Mouse (Mus musculus) gastrocnemius, postnatal 25 days (tissue): Measurements from ENCODE around the gene H2-DMa. TPM values are rescaled to one million over a fixed set of nuclear protein-coding genes. Genes with fewer than 3 reads are reported as not detected.

Experiments
- DNase-seq: peaks from one replicate; pipeline ENCODE4 v3.0.0; 2022
- long read RNA-seq, 2 experiments: library from polyadenylated mRNA; stranded (forward); transcript quantifications; one replicate each; pipeline ENCODE4 v2.0.0; 2021
- total RNA-seq, 2 experiments: library from RNA; stranded (reverse); gene quantifications; 1 replicate in 1 of 2; 2 replicates in 1 of 2; pipeline ENCODE4 v1.2.3; 2021

H2-DMa gene
- 1 to 10 TPM; 2.8 to 3.1 TPM for total RNA-seq
- long read RNA-seq, experiment 1, partial matches to known transcripts = 1 of 3 reads
- long read RNA-seq, experiment 1, other reads (novel, unspliced or antisense) = 2 of 3 reads
- long read RNA-seq, experiment 2, partial matches to known transcripts = 0 of 3 reads
- long read RNA-seq, experiment 2, other reads (novel, unspliced or antisense) = 2 of 3 reads

DNA sequence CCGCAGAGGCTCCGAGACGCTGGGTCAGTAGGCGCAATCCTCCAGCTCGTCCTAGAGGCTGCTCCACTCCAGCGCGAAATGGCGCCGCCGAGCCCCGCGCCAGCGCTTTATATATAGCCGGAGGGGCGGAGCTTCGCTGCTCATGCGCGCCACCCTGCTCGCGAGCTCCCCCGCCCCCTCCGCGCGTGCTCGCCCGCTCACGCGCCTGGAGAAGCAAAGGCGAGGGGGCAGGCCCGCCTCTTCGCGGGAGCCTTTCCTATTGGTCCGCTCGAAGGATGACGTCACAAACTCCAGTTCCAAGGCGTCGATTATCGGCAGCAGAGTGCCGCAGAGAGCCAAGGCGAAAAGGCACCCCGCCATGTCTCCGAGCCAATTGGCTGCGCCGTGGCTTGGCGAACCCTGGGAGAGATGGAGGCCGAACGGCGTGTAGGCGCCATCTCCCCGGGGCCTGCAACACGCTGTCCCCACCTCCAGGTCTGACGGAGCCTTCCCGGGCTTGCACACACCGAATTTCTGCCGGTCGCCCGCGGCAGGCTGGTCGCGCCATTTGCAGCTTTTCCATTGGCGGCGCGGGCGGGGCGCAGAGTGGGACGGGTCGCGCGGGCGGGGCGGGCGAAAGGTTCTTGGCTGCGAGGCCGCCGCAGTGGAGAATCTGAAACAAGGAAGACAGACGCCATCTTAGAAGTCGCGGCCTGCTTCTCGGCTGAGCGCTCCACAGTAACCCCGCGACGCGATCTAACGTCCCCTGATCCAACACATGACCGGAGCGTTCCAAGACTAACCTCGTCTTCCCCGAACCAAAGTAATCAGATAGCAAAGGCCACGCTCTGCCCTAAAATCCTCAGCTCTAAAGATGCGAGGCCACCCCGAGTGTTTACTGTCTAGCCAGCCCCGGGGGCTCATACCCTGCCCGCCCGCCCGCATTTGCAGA, at the start of gene H2-DMa:
TSS of gene H2-DMa (plus strand) at position 293 of the 931 bp plus-strand sequence.
- DNase-seq = peak; percentile 99

DNA sequence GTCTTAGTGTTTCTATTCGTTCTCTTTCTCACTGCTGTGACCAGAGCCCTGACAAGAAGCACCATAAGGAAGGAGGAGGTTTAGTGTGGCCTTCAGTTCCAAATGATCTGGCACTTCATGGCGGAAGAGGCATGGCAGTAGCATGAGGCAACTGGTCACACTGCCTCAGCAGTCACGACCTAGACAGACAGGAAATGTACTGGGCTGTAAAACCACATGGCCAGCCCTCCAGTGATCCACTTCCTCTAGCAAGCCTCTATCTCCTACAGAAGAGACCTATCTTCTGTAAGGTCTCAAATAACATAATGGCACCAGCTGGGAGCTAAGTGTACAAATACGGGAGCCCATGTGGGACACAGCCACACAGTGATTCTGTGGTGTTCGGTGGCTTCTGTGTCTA, 47.2 kb upstream of the H2-DMa start:
- no peak for DNase-seq

DNA sequence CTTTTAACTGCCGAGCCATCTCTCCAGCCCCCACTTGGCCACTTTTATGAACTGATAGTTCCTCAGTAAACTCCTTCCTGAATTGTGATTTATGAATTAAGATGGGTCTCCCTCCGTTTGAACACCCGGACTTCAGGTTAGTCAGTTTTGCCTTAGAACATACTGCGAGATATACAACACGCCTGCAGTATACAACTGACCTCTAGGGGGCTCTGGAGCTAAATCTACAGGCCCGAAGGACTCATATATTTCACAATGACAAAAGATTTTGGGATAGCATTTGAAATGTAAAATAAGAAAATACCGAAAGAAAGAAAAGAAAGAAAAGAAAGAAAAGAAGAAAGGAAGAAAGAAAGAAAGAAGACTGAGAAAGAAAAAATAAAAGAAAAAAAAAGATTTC, 44.1 kb upstream of the H2-DMa start:
- DNase-seq = no peak

DNA sequence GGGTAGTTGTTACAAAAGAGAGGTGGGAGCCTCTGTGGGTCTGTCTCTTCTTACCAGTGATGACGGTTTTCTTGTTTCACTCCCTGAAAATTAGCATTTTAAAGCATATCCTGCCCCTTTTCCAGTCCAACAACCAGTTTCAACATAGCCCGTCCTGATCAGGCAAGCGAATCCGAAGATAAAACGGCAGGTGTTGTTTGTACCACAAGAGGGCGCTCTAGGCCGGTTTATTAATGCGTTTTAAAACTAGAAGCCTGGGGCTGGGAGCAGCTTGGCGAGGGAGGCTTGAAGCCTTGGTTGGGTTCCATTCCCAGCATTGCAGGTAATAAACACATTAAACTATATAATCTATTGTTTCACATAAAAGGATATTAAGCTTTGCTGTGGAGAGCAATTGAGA, 41.8 kb upstream of the H2-DMa start:
- no peak for DNase-seq

- no peak for DNase-seq
Observed at GRCm38 (mm10) chr17:34078148-34078547, 41.2 kb upstream of the H2-DMa start.

GRCm38 (mm10) chr17:34079002-34079401, 40.3 kb upstream of the H2-DMa start:
- no peak for DNase-seq

DNA sequence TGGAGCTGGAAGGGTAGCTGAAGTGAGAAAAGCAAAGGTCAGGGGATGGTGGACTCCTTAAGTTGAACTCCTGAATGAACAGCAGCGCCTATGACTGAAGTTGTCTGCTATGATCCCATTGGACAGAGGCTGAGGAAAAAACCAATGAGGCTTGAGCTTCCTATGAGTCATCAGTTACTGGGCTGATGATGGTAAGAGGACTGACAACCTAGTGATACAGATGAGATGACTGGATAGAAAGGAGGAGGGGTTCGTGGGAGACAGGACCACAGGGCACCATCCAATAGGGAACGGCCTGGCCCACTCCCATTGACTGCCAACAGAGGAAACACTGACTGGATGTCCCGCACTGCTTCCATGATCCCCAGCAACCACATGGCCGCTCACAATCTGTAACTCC, 39.7 kb upstream of the H2-DMa start:
- no peak for DNase-seq

DNA sequence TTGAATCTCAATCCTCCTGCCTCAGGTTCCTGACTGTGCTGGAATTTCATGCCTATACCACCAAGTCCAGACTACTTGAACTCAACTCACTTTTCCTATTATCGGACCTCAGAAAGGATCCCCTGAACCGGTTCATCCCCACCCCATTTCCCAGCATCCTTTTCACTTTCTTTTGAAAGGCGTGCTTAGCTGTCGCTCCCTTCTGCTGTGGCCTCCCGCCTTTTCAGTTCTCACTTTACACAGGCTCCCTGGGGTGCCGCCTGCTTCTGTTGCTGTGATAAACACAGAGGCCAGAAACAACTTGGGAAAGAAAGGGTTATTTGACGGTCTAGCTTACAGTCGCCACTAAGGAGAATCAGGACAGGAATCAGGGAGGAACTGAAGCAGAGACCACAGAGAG, 36.2 kb upstream of the H2-DMa start:
- no peak for DNase-seq

- no peak for DNase-seq
Observed at GRCm38 (mm10) chr17:34087386-34087785, 32.0 kb upstream of the H2-DMa start.

DNA sequence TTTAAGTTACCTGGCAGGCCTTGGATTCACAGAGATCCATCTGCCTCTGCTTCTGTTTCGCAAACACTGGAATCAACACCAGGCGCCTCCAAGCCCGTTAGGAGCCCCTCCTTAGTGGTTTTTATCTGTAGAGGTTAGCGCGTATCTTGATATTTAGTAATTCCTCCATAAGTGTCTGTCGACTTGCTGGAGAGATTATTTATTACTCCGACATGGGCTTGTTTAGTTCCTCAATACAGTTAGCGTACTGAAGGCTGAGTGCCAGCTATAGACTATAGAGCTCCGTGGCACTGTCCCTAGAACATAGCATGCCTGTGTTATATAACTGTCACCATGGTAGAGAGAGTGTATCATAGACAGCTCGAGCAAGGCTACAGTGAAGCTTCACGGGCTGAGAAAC, 31.2 kb upstream of the H2-DMa start:
- DNase-seq = no peak

DNA sequence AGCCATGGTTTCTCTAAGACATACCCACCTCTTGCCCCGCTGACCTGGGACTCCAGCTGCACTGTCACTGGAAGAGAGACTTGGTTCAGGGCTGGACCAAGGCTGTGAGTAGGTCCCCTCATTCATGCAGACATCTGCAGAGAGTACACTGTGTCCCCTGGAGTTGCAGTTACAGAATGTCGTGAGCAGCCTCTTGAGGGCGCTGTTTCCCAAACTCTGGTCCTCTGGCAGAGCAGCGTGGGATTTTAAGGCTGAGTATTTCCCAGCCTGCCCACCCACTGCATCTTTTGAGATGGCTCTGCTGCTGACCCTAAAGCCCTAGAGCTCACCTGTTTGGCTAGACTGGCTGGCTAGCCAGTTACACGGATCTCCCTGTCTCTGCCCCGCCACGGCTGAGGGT, 28.4 kb upstream of the H2-DMa start:
- no peak for DNase-seq

DNA sequence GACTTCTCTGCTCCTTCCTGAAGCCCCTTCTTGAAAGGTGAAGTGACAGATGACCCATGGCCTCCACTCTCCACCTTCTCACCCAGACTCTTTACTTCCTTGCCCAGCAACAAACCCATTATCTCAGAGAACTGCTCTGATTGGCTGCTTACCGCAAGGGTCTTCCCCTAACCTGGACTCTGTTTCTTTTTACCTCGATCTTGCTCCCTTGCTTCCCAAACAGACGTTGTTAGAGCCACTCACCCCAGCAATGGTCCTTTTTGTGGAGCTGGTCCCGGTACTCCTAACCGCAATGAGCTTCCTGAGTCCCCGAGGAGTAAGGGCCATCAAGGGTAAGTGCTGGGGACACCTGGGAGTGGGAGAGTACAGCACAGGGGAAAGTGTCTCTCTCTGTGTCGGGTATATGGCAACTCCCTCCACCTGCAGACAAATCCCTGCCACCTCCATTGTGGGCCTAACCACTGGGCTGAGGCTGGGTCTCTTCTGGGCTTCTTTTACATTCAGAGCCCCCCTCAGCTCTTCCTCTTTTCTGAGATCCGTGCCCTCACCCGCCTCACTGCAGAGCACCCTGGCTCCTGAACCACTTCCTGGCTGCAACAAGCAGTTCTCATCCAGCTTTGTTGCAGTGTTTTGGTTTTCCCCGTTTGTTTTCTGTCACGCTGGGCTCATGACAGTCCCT, 27.0 kb upstream of the H2-DMa start, which contains the start of gene H2-Oa:
TSS of gene H2-Oa (plus strand) at position 144 of the 679 bp plus-strand sequence.
- no peak for DNase-seq

DNA sequence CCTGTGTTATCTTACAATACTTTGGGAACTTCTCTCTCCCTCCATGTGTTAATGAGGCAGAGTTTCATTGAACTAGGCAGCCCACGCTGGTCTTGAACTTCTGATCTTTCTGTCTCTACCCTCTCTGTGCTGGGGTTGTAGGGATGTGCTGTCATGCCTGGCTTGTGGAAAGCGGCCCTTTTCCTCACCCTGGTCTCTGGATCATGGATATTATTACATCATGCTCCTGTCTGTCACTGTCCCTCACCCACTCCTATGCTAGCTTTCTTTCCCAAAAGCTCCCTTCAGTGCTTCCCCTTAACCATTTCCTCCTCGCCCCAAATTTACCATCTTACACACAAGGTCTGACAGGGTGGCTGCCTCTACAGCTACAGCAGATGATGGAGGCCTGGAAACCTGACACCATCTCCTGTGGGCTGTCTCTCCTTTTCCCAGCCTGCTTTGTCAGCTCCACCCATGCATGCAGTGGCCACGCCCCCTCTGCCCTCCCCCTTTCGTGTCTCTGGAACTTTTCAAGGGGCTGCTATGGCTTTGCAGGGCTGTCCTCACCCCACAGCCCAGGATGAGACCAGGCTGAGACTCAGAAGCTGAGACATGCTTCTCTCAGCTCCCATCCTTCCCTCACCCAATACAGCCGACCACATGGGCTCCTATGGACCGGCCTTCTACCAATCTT, 26.0 kb upstream of the H2-DMa start:
- DNase-seq = no peak

DNA sequence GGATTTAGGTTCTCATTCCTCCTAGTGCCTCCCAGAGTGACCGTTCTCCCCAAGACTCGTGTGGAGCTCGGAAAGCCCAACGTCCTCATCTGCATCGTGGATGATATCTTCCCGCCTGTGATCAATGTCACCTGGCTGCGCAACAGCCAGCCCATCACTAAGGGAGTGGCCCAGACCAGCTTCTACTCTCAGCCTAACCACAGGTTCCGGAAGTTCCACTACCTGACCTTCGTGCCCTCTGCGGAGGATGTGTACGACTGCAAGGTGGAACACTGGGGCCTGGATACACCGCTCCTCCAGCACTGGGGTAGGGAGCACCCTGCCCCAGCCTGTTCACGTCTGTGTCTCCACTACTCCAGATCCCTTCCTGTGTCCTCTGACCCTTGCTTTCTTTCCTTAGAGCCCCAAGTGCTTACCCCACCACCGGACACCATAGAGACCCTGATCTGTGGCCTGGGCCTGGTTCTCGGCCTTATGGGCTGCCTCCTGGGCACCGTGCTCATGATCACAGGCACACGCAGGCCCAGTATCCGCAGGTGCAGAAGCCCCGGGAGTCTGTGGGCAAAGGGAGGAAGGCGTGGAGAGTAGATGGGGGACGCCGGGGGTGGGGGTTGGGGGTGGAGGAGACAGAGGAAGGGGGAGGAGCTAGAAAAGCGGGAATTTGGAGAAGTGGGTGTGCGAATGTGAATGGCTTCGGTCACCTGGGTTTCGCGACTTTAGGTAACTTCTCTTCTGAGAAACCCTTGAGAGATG, 24.9 kb upstream of the H2-DMa start:
- no peak for DNase-seq

DNA sequence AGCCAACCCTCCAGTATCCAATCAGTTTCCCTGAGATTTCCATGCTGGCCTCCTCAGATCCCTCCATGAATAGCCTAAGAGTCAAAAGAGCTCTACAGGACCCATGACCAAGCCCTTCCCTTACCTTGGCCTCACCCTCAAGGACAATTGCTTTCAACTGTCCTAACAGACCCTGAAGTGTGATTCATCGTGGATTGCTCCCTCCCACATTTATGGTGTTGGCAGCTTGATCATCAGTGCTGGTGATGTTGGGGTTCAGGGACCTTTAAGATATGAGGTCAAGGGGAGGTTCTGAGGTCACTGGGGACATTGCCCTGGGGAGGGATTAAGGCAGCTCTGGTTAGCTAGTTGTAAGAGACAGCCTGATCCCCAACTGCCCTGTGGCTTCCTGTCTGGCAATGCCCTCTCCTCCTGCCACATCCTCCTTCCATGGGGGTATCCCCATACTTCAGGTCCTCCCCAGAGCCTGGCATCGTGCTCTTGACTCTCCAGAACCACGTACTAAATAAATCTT, 22.8 kb upstream of the H2-DMa start:
- DNase-seq = no peak

GRCm38 (mm10) chr17:34097272-34097671, 22.1 kb upstream of the H2-DMa start:
- no peak for DNase-seq

- DNase-seq = no peak
Observed at GRCm38 (mm10) chr17:34098709-34099479, 20.4 kb upstream of the H2-DMa start.

- no peak for DNase-seq
Observed at GRCm38 (mm10) chr17:34099531-34099930, 19.8 kb upstream of the H2-DMa start.

DNA sequence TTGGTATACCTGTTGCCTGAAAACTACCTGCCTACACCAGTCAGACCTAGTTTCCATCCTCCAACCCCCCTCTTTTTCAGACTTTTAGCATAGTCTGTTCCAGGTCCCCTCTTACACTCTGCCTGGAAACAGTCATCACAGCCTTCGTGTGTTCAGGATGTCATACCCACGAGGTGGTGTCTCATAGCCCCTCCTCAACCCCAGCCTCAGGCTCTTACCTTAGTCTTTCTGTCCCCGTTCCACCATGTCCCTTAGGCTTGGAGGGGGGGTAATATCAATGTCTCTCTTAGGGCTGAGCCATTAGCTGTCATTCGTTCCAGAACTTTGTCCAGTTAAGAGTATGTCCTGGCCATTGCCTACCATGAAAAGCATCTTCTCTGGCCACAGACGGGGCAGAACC, 18.2 kb upstream of the H2-DMa start:
- no peak for DNase-seq

- peak; percentile 79 for DNase-seq
Observed at GRCm38 (mm10) chr17:34101604-34102032, 17.7 kb upstream of the H2-DMa start.

GRCm38 (mm10) chr17:34102831-34103230, 16.5 kb upstream of the H2-DMa start:
- DNase-seq = no peak
